Mouse (Mus musculus): ENCODE data around the gene Hist1h2bb. TPM values are rescaled to one million over a fixed set of nuclear protein-coding genes. Genes with fewer than 3 reads are reported as not detected.
"Not testable (repeated sequence)": the region's sequence is repeated elsewhere in the genome, so short reads cannot be mapped to it uniquely, and the experiment has no call there.

Gene Hist1h2bb
- total RNA-seq, 2 experiments from 2014 or later = 322 to 6,565 TPM

DNA sequence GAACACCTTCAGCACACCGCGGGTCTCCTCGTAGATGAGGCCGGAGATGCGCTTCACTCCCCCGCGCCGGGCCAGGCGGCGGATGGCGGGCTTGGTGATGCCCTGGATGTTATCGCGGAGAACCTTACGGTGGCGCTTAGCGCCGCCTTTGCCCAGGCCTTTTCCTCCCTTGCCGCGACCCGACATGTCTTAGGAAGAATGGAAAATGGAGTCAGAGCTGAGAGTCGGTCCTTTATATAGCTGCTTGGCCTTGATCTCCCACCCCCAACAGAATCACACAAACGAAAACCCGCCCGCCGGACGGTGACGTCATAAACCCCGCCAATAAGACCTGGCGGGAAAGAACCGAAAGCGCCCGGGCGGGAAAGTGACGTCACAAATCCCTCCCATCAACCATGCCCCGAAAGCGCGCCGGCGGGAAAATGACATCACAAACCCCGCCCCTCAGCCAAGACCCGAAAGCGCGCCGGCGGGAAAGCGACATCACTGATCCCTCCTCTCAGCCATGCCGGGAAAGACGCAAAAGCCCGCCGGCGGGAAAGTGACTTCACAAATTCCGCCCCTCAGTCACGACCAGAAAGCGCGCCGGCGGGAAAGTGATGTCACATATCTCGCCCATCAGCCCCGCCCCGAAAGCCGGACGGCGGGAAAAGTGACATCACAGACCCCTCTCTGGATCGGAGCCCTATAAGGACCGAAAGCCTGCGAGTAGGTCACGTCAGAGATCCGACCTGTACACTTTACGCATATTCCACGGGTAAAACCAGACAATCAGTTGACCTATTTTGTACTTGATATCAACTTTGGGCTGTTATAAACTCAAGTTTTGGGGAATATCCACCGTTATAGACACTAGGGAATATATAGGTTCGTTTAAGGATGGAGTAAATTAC, 14.7 kb downstream of the Hist1h2bb start, which contains the start of gene Hist1h4a:
Gene Hist1h4a (minus strand): TSS at position 259 of the 893 bp plus-strand sequence.
- peak; percentile 42 for ATAC-seq (replicated peaks; ENCODE audit: low FRiP score, low TSS enrichment, poor library complexity, severe bottlenecking)

DNA sequence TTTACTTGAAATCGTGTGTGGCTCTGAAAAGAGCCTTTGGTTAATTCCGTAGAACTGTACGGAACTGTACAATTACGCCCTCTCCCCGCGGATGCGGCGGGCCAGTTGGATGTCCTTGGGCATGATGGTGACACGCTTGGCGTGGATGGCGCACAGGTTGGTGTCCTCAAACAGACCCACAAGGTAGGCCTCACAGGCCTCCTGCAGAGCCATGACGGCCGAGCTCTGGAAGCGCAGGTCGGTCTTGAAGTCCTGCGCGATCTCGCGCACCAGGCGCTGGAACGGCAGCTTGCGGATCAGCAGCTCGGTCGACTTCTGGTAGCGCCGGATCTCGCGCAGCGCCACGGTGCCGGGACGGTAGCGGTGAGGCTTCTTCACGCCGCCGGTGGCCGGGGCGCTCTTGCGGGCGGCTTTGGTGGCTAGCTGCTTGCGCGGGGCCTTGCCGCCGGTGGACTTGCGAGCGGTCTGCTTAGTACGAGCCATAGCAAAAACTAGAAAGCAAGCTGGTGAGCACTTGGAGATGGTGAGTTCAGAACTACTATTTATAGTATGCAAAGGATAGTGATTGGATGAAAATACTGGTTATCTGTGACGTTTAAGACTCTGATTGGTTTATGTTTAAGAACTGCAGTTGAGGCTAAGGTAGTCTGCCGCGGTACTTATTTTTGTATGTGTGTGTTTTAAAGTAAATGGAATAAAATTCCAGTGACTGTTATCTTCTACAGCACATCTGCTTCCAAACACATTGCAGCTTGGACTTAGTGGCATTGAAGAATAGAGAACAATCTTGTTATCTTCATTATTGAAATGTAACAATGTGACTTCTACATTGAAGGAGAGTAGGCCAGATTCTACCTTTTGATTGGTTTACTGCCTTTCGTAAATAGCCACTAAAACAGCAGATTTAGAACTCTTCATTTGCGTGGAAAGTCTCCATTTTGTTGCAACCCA, 15.6 kb downstream of the Hist1h2bb start, which contains the start of gene Hist1h3a:
Gene Hist1h3a (minus strand): TSS at position 516 of the 951 bp plus-strand sequence.
- peak; percentile 40 for ATAC-seq (replicated peaks; ENCODE audit: low FRiP score, low TSS enrichment, poor library complexity, severe bottlenecking)

DNA sequence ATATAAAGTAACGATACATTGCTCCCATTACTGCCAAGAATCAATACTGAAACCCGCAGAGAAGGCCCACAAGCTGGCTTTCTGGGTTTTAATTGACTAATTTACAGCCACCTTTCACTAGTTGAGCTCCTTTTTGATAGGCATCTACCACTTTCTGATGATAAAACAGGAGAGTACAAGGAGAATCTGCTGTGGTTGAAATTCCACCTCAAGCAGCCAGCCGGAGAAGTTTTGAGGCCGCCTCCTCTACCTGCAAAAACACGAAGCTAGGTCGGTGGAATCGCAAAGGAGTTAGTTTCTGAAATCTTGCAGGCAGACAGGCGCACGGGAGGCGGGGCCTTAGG, 16.7 kb downstream of the Hist1h2bb start:
- ATAC-seq (replicated peaks; ENCODE audit: low FRiP score, low TSS enrichment, poor library complexity, severe bottlenecking) = no peak

DNA sequence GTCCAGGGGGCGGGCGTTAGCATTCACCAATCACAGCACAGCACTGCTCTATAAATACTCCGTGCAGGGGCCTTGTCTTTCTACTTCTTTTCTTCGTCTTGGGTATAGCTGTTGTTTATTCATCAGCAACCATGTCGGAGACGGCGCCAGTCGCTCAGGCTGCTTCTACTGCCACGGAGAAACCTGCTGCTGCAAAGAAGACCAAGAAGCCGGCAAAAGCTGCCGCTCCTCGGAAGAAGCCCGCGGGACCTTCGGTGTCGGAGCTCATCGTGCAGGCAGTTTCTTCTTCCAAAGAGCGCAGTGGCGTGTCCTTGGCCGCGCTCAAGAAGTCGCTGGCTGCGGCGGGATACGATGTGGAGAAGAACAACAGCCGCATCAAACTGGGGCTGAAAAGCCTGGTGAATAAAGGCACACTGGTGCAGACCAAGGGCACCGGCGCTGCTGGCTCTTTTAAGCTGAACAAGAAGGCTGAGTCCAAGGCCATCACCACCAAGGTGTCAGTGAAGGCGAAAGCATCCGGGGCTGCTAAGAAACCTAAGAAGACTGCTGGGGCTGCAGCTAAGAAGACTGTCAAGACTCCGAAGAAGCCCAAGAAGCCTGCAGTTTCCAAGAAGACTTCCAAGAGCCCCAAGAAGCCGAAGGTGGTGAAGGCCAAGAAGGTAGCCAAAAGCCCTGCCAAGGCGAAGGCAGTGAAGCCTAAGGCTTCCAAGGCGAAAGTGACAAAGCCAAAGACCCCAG, 17.2 kb downstream of the Hist1h2bb start, which contains the start of gene Hist1h1a:
Gene Hist1h1a (plus strand): TSS at position 81 of the 738 bp plus-strand sequence.
- ATAC-seq (replicated peaks; ENCODE audit: low FRiP score, low TSS enrichment, poor library complexity, severe bottlenecking) = peak; percentile 43

DNA sequence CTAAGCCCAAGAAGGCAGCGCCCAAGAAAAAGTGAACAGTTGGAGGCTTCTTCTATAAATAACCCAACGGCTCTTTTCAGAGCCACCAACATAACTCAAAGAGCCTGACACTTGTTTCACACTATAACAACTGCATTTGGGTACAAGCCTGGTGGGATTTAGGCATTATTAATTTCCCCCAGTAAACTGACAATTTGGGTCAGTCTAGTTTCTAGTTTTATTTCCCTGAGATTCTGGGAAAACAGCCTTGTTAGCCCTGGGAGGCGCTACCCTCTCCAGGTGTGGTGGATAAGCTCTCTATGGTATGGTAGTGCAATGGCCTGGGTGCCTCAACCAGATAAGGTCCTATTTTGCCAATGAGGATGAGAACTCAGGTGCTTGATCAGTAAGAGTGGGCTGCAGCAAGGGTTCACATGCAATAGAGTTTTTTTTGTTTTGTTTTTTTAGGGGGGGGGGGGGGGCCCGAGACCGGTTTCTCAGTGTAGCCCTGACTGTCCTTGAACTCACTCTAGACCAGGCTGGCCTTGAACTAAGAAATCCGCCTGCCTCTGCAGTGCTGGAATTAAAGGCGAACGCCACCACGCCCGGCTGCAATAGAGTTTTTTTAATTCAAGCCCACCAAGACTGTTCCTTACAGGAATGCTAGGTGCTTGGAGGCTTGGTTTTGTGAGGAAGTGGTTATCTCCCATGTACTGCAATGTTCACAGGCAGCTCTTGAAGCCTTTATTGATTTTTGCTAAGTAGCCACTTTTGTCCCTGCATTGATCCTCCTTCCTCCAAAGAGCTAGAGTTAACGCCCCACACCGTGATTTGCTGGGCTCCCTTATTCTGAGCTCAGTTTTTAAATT, 18.0 kb downstream of the Hist1h2bb start:
- no peak for ATAC-seq (replicated peaks; ENCODE audit: low FRiP score, low TSS enrichment, poor library complexity, severe bottlenecking)

DNA sequence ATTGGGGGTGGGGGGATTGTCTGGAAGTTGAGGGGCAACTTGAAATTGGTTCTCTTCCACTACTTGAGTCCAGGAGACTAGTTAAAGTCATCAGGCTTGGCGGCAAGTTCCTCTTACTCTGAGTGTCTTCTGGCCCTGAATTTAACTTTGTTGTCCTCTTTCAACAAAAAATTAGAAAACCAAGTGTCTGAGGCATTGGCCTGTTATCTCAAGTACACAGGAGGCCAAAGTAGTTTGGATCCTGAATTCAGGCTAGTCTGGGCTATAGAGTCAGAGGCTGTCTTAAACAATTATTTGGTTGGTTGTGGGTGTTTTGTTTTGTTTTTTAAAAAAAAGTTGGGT, 18.6 kb downstream of the Hist1h2bb start:
- ATAC-seq (replicated peaks; ENCODE audit: low FRiP score, low TSS enrichment, poor library complexity, severe bottlenecking) = no peak

DNA sequence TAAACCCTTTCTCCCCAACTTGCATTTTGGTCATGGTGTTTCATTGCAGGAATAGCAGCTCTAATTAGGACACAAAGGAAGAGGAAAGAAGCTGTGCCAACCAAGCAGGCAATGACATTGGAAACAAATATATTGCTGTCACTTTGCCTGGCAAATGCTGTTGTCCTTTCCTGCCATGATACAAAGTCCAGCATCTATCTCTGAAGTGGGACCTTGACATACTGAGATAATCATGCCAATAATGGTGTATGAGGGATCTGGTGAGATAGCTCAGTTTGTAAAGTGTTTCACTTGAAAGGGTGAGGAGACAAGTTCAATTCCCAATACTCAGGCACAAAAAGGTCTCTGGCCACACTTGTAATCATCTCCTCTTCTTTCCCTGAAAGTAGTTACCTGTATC, 20.2 kb downstream of the Hist1h2bb start:
- no peak for ATAC-seq (replicated peaks; ENCODE audit: low FRiP score, low TSS enrichment, poor library complexity, severe bottlenecking)

DNA sequence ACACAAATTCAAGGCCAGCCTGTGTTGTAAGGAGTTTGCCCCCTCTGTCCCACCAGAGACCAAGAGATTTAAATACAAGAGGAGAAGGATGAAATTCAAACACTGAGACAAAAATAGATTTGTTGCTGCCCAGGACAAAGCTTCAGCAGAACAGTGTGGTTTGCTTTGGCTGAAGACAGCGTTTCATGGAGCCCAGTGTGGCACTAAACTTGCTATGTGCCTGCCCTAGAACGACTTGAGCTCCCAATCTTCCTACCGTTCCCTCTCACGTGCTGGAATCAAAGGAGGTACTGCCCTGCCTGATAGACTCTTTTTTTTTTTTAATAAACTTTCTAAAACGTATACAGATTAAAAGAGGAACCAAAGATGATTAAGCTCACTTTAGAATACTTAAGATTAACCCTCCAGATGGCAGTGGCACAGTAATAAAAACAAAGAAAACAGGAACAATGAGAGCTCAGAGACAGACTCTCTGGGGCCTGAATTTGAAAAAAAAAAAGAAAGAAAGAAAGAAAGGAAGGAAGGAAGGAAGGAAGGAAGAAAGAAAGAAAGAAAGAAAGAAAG, 22.4 kb downstream of the Hist1h2bb start:
- ATAC-seq (replicated peaks; ENCODE audit: low FRiP score, low TSS enrichment, poor library complexity, severe bottlenecking) = no peak

DNA sequence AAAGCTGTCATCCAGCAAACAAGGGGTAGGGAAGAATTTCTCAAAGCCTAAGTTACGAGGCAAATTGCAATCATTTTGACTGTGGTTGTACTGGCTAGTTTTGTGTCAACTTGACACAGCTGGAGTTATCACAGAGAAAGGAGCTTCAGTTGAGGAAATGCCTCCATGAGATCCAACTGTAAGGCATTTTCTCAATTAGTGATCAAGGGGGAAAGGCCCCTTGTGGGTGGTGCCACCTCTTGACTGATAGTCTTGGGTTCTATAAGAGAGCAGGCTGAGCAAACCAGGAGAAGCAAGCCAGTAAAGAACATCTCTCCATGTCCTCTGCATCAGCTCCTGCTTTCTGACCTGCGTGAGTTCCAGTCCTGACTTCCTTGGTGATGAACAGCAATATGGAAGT, 23.1 kb downstream of the Hist1h2bb start, which contains the start of gene Trim38:
Gene Trim38 (plus strand): TSS at position 301 of the 400 bp plus-strand sequence.
- not testable (repeated sequence) for ATAC-seq (replicated peaks; ENCODE audit: low FRiP score, low TSS enrichment, poor library complexity, severe bottlenecking)

DNA sequence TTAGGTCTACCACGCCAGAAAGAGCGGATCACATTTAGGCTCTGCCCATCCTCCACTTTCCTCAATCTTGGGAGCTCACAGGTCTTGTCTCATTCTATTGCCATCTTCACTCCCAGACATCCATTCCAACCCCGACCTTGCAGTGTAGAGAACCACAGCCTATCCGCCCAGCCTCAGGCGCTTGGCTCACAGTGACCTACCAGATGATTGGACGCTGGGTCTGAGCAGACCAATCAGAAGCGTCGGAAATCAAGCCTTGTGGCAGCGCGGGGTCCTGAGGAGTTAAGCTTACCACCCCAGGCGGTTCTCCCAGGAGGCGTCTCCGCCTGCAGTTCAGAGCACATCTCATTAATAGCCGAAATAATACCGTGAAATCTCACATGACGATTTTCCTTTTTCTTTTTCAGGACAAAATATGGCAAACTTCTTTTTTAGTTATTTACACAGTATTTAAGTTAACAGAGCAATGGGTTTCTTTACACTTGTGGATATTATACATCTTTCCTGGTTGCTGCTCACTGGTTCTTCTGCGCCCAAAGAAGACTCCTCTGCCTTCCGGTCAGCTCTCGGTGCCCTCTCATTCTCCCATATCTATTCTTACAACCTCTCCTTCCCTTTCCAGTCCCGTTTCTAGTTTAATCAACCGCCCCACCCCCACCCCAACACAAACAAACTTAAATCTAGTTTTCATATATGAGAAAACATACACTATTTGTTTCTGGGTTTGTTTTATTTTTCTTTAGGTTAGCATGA, 26.2 kb downstream of the Hist1h2bb start:
- peak; percentile 88 for ATAC-seq (replicated peaks; ENCODE audit: low FRiP score, low TSS enrichment, poor library complexity, severe bottlenecking)

DNA sequence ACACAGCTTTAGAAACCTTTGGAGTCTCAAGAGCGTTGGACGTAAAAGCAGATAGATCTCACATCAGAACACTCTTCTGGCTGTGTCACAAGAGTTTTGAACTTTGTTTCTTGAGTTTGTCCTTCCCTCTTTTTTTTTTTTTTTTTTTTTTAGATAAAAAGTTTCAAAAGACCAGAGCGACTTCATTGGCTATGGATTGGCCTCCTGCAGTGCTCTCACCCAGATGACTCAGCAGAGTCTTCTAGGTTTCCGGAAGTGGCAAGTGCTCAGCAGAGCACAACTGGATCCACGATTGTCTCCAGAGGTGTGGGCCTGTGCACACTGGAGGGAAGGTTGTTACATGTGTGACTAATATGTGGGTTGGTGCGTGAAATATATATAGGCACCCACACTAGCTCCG, 31.8 kb downstream of the Hist1h2bb start:
- no peak for ATAC-seq (replicated peaks; ENCODE audit: low FRiP score, low TSS enrichment, poor library complexity, severe bottlenecking)

DNA sequence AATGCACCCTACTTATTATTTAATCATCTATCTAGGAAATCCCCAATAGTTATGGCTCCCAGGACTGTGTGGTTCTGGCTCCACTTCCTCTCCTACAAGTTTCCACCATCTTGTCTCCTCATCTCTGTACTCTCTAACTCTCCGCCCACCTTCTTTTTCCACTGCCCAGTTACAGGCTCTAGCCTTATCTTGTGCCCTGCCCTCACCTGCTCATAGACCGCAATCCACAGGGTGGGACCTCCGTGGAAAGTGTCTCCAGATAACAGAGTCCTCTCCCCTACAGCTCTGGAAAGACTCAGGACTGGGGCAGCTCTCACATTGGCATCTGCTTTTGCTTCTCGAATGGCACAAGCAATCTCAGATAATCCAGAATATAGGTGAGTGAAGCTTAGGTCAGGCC, 32.5 kb downstream of the Hist1h2bb start:
- ATAC-seq (replicated peaks; ENCODE audit: low FRiP score, low TSS enrichment, poor library complexity, severe bottlenecking) = 0 out of 2 replicates have a peak, but pooled peaks have one; percentile 59

DNA sequence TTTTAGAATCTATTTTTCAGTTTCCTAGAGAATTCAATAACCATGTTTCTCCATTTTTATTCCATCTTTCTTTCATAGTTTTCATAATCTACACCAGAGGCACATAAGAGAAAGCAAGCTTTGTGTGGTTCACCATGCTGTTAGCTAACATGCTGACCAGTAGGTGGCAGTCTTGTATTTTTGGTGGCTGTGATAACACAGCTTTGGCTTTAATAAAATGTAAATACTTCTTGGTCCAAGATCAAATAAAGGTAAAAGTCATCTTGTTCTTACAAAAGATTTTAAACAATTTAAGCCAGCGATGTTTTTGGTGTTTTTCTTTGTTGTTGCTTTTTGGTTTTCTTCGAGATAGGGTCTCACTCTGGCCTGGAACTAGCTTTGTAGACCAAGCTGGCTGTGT, 46.0 kb downstream of the Hist1h2bb start:
- ATAC-seq (replicated peaks; ENCODE audit: low FRiP score, low TSS enrichment, poor library complexity, severe bottlenecking) = 0 out of 2 replicates have a peak, but pooled peaks have one; percentile 59

Other genes starting within 250 kb of the Hist1h2bb start
Only the 30 nearest of the 37 such genes appear.
- gene Hist1h1d, start 193.5 kb upstream of the Hist1h2bb start, total RNA-seq (2014; fragmentation: Nextera tagmentation) = 29.5 and 42.3 TPM in 2 replicates
- 81.4 and 84.0 TPM in 2 replicates for gene Hist1h1d, start 193.5 kb upstream of the Hist1h2bb start, total RNA-seq (2017)
- gene Hist1h3e, start 184.4 kb upstream of the Hist1h2bb start, total RNA-seq (2014; fragmentation: Nextera tagmentation) = 124 and 193 TPM in 2 replicates
- 254 and 322 TPM in 2 replicates for gene Hist1h3e, start 184.4 kb upstream of the Hist1h2bb start, total RNA-seq (2017)
- gene Hist1h2ae, start 175.5 kb upstream of the Hist1h2bb start, total RNA-seq (2014; fragmentation: Nextera tagmentation) = 5.7 and 12.6 TPM in 2 replicates
- gene Hist1h2ae, start 175.5 kb upstream of the Hist1h2bb start, total RNA-seq (2017) = 237 and 359 TPM in 2 replicates
- gene Hist1h2bg, start 175.3 kb upstream of the Hist1h2bb start, total RNA-seq (2014; fragmentation: Nextera tagmentation) = 386 and 627 TPM in 2 replicates
- 891 and 1,210 TPM in 2 replicates for gene Hist1h2bg, start 175.3 kb upstream of the Hist1h2bb start, total RNA-seq (2017)
- gene Hist1h2bf, start 172.5 kb upstream of the Hist1h2bb start, total RNA-seq (2014; fragmentation: Nextera tagmentation) = 342 and 512 TPM in 2 replicates
- 329 and 662 TPM in 2 replicates for gene Hist1h2bf, start 172.5 kb upstream of the Hist1h2bb start, total RNA-seq (2017)
- 1.4 and 11.1 TPM in 2 replicates for gene Hist1h2ad, start 172.4 kb upstream of the Hist1h2bb start, total RNA-seq (2014; fragmentation: Nextera tagmentation)
- 1,263 and 1,317 TPM in 2 replicates for gene Hist1h2ad, start 172.4 kb upstream of the Hist1h2bb start, total RNA-seq (2017)
- gene Hist1h3d, start 171.0 kb upstream of the Hist1h2bb start, total RNA-seq (2014; fragmentation: Nextera tagmentation) = 123 and 185 TPM in 2 replicates
- 84.0 and 189 TPM in 2 replicates for gene Hist1h3d, start 171.0 kb upstream of the Hist1h2bb start, total RNA-seq (2017)
- gene Hist1h4d, start 165.1 kb upstream of the Hist1h2bb start, total RNA-seq (2014; fragmentation: Nextera tagmentation) = 470 and 507 TPM in 2 replicates
- 756 and 1,171 TPM in 2 replicates for gene Hist1h4d, start 165.1 kb upstream of the Hist1h2bb start, total RNA-seq (2017)
- 26.9 and 37.8 TPM in 2 replicates for gene Hist1h2be, start 125.6 kb upstream of the Hist1h2bb start, total RNA-seq (2014; fragmentation: Nextera tagmentation)
- 47.9 and 73.4 TPM in 2 replicates for gene Hist1h2be, start 125.6 kb upstream of the Hist1h2bb start, total RNA-seq (2017)
- 289 and 399 TPM in 2 replicates for gene Hist1h1e, start 124.2 kb upstream of the Hist1h2bb start, total RNA-seq (2014; fragmentation: Nextera tagmentation)
- 199 and 265 TPM in 2 replicates for gene Hist1h1e, start 124.2 kb upstream of the Hist1h2bb start, total RNA-seq (2017)
- gene Hist1h2ac, start 62.8 kb upstream of the Hist1h2bb start, total RNA-seq (2014; fragmentation: Nextera tagmentation) = 3.8 and 6.0 TPM in 2 replicates
- gene Hist1h2ac, start 62.8 kb upstream of the Hist1h2bb start, total RNA-seq (2017) = 56.0 and 87.4 TPM in 2 replicates
- gene Hist1h2bc, start 62.5 kb upstream of the Hist1h2bb start, total RNA-seq (2014; fragmentation: Nextera tagmentation) = 74.9 and 133 TPM in 2 replicates
- 136 and 209 TPM in 2 replicates for gene Hist1h2bc, start 62.5 kb upstream of the Hist1h2bb start, total RNA-seq (2017)
- gene Hist1h1t, start 50.9 kb upstream of the Hist1h2bb start, total RNA-seq (2014; fragmentation: Nextera tagmentation) = 1.3 TPM in 1 of 2 replicates, not detected in the other
- 1.3 TPM in 1 of 2 replicates, not detected in the other for gene Hist1h1t, start 50.9 kb upstream of the Hist1h2bb start, total RNA-seq (2017)
- 153 and 163 TPM in 2 replicates for gene Hist1h4c, start 48.3 kb upstream of the Hist1h2bb start, total RNA-seq (2014; fragmentation: Nextera tagmentation)
- 166 and 397 TPM in 2 replicates for gene Hist1h4c, start 48.3 kb upstream of the Hist1h2bb start, total RNA-seq (2017)
- not detected in 2 replicates for gene Hfe, start 35.9 kb upstream of the Hist1h2bb start, total RNA-seq (2014; fragmentation: Nextera tagmentation)
- 0.27 and 1.9 TPM in 2 replicates for gene Hfe, start 35.9 kb upstream of the Hist1h2bb start, total RNA-seq (2017)
- 152 and 164 TPM in 2 replicates for gene Hist1h1c, start 7.9 kb upstream of the Hist1h2bb start, total RNA-seq (2014; fragmentation: Nextera tagmentation)
- 474 and 577 TPM in 2 replicates for gene Hist1h1c, start 7.9 kb upstream of the Hist1h2bb start, total RNA-seq (2017)
- gene Hist1h3c, start 1.1 kb upstream of the Hist1h2bb start, total RNA-seq (2014; fragmentation: Nextera tagmentation) = 81.7 and 130 TPM in 2 replicates
- 369 and 555 TPM in 2 replicates for gene Hist1h3c, start 1.1 kb upstream of the Hist1h2bb start, total RNA-seq (2017)
- 69.7 and 80.3 TPM in 2 replicates for gene Hist1h2ab, start 4.4 kb downstream of the Hist1h2bb start, total RNA-seq (2014; fragmentation: Nextera tagmentation)
- 1,316 and 2,308 TPM in 2 replicates for gene Hist1h2ab, start 4.4 kb downstream of the Hist1h2bb start, total RNA-seq (2017)
- gene Hist1h3b, start 5.5 kb downstream of the Hist1h2bb start, total RNA-seq (2014; fragmentation: Nextera tagmentation) = 324 and 486 TPM in 2 replicates
- gene Hist1h3b, start 5.5 kb downstream of the Hist1h2bb start, total RNA-seq (2017) = 276 and 731 TPM in 2 replicates
- 164 and 186 TPM in 2 replicates for gene Hist1h4b, start 10.3 kb downstream of the Hist1h2bb start, total RNA-seq (2014; fragmentation: Nextera tagmentation)
- 396 and 733 TPM in 2 replicates for gene Hist1h4b, start 10.3 kb downstream of the Hist1h2bb start, total RNA-seq (2017)
- gene Hist1h4a, start 14.5 kb downstream of the Hist1h2bb start, total RNA-seq (2014; fragmentation: Nextera tagmentation) = 58.4 and 68.4 TPM in 2 replicates
- 328 and 432 TPM in 2 replicates for gene Hist1h4a, start 14.5 kb downstream of the Hist1h2bb start, total RNA-seq (2017)
- gene Hist1h3a, start 15.7 kb downstream of the Hist1h2bb start, total RNA-seq (2014; fragmentation: Nextera tagmentation) = 67.8 and 132 TPM in 2 replicates
- 285 and 495 TPM in 2 replicates for gene Hist1h3a, start 15.7 kb downstream of the Hist1h2bb start, total RNA-seq (2017)
- 324 and 695 TPM in 2 replicates for gene Hist1h1a, start 16.9 kb downstream of the Hist1h2bb start, total RNA-seq (2014; fragmentation: Nextera tagmentation)
- 1,816 and 2,974 TPM in 2 replicates for gene Hist1h1a, start 16.9 kb downstream of the Hist1h2bb start, total RNA-seq (2017)
- gene Trim38, start 23.2 kb downstream of the Hist1h2bb start, total RNA-seq (2014; fragmentation: Nextera tagmentation) = not detected in 2 replicates
- gene Trim38, start 23.2 kb downstream of the Hist1h2bb start, total RNA-seq (2017) = not detected in 2 replicates
- not detected in 2 replicates for gene Slc17a2, start 60.3 kb downstream of the Hist1h2bb start, total RNA-seq (2014; fragmentation: Nextera tagmentation)
- gene Slc17a2, start 60.3 kb downstream of the Hist1h2bb start, total RNA-seq (2017) = not detected in 2 replicates
- gene Slc17a3, start 92.7 kb downstream of the Hist1h2bb start, total RNA-seq (2014; fragmentation: Nextera tagmentation) = not detected in 2 replicates
- not detected in 2 replicates for gene Slc17a3, start 92.7 kb downstream of the Hist1h2bb start, total RNA-seq (2017)
- not detected in 2 replicates for gene Slc17a1, start 121.0 kb downstream of the Hist1h2bb start, total RNA-seq (2014; fragmentation: Nextera tagmentation)
- not detected in 2 replicates for gene Slc17a1, start 121.0 kb downstream of the Hist1h2bb start, total RNA-seq (2017)
- gene Slc17a4, start 168.3 kb downstream of the Hist1h2bb start, total RNA-seq (2014; fragmentation: Nextera tagmentation) = 1.2 TPM in 2 replicates
- gene Slc17a4, start 168.3 kb downstream of the Hist1h2bb start, total RNA-seq (2017) = 1.0 and 1.3 TPM in 2 replicates
- not detected in 2 replicates for gene Hist1h2ba, start 187.4 kb downstream of the Hist1h2bb start, total RNA-seq (2014; fragmentation: Nextera tagmentation)
- gene Hist1h2ba, start 187.4 kb downstream of the Hist1h2bb start, total RNA-seq (2017) = not detected in 2 replicates
- not detected in 2 replicates for gene Hist1h2aa, start 187.7 kb downstream of the Hist1h2bb start, total RNA-seq (2014; fragmentation: Nextera tagmentation)
- gene Hist1h2aa, start 187.7 kb downstream of the Hist1h2bb start, total RNA-seq (2017) = not detected in 2 replicates